In genomic region chr3:8366907-8367658, GRCm38 (mm10) we compare ENCODE assay signal across 14 mouse cellular contexts.
DNase-seq lines count a peak whose midpoint lies in the region; ATAC-seq and TF ChIP-seq lines count a peak whose summit lies in the region.
"Had no signal": no experiment of that assay in that cellular context is flagged by ENCODE, and none has a peak within 500 bp of the region (broad histone marks: within the 10 kb centered on the region; RNA-seq: fewer than 3 reads in every experiment).

No protein-coding gene starts in this region.

- no peaks in the 10 kb centered on the region for H3K36me3 ChIP-seq in intestine, embryonic 16.5 days (ENCODE audit: control insufficient read depth, insufficient read depth, low read length)
- H3K36me3 ChIP-seq in intestine, embryonic 15.5 days: no peaks in the 10 kb centered on the region
- H3K36me3 ChIP-seq in hindbrain, postnatal 0 days (ENCODE audit: insufficient read depth, low read length): no peaks in the 10 kb centered on the region
- H3K36me3 ChIP-seq: kidney, embryonic 15.5 days; liver, embryonic 15.5 days had no signal

- H3K4me3 ChIP-seq in intestine, embryonic 16.5 days (ENCODE audit: low read length): no peak overlapping the region
- H3K4me3 ChIP-seq in intestine, embryonic 15.5 days (replicated peaks): no peak overlapping the region
- H3K4me3 ChIP-seq in hindbrain, postnatal 0 days (ENCODE audit: low read length): no peak overlapping the region
- H3K4me3 ChIP-seq: erythroblast, embryonic 14.5 days; kidney, embryonic 15.5 days; liver, embryonic 15.5 days had no signal

- H3K27me3 ChIP-seq in intestine, embryonic 16.5 days (replicated peaks; ENCODE audit: control insufficient read depth, insufficient read depth, low read length): no peaks in the 10 kb centered on the region
- no peaks in the 10 kb centered on the region for H3K27me3 ChIP-seq in intestine, embryonic 15.5 days (replicated peaks)
- no peaks in the 10 kb centered on the region for H3K27me3 ChIP-seq in hindbrain, postnatal 0 days (ENCODE audit: insufficient read depth, low read length)
- H3K27me3 ChIP-seq: kidney, embryonic 15.5 days; liver, embryonic 15.5 days had no signal

- DNase-seq in right cerebral cortex, postnatal 10 days (ENCODE audit: low spot score in 2 of 2): peak; percentile 19 to 22
- DNase-seq in right cerebral cortex, adult 18-20 months: no peak
- DNase-seq in hindbrain, postnatal 0 days (ENCODE audit: low spot score): peak; percentile 23
- DNase-seq in layer of hippocampus, adult 8-10 months (ENCODE audit: low spot score in 2 of 2): no peak
- DNase-seq in natural killer cell, adult 2 months (ENCODE audit: low spot score in 2 of 2): no peak
- DNase-seq: cerebellum, adult 9-11 months; heart, adult 18-20 months; right cerebral cortex, postnatal 4 days had no signal

- ATAC-seq in intestine, embryonic 16.5 days: peak; percentile 69
- no peak for ATAC-seq in intestine, embryonic 15.5 days
- ATAC-seq in hindbrain, postnatal 0 days: peak; percentile 66; the same call in 1 of the 2 replicates
- no peak for ATAC-seq in erythroid progenitor cell, adult 5-6 weeks (replicated peaks; ENCODE audit: low FRiP score, poor library complexity, severe bottlenecking)

- H3K9ac ChIP-seq in intestine, embryonic 16.5 days (ENCODE audit: low read depth, low read length): no peak overlapping the region
- no peak overlapping the region for H3K9ac ChIP-seq in intestine, embryonic 15.5 days
- H3K9ac ChIP-seq in hindbrain, postnatal 0 days (replicated peaks; ENCODE audit: low read length): no peak overlapping the region
- H3K9ac ChIP-seq: kidney, embryonic 15.5 days; liver, embryonic 15.5 days had no signal

- TF ChIP-seq CTCF in hindbrain, postnatal 0 days (IDR thresholded peaks at IDR 0.05; ENCODE audit: low read depth): no peak

- H3K9me3 ChIP-seq in intestine, embryonic 16.5 days (ENCODE audit: control insufficient read depth, low read length): no peaks in the 10 kb centered on the region
- no peaks in the 10 kb centered on the region for H3K9me3 ChIP-seq in intestine, embryonic 15.5 days
- H3K9me3 ChIP-seq in hindbrain, postnatal 0 days (ENCODE audit: low read length): no peaks in the 10 kb centered on the region
- H3K9me3 ChIP-seq: kidney, embryonic 15.5 days; liver, embryonic 15.5 days had no signal

- 69% methylated on average over 3 of the region's 3 CpGs for WGBS in intestine, embryonic 16.5 days
- WGBS in intestine, embryonic 15.5 days: 73% methylated on average over 3 of the region's 3 CpGs
- WGBS in hindbrain, postnatal 0 days: 61% methylated on average over 3 of the region's 3 CpGs

- H3K4me2 ChIP-seq in intestine, embryonic 16.5 days (ENCODE audit: low read depth, low read length): no peak overlapping the region
- no peak overlapping the region for H3K4me2 ChIP-seq in intestine, embryonic 15.5 days (replicated peaks)
- no peak overlapping the region for H3K4me2 ChIP-seq in hindbrain, postnatal 0 days (ENCODE audit: low read depth, low read length)
- H3K4me2 ChIP-seq: kidney, embryonic 15.5 days; liver, embryonic 15.5 days had no signal

- H3K4me1 ChIP-seq in intestine, embryonic 16.5 days (ENCODE audit: control insufficient read depth, insufficient read depth, low read length): no peaks in the 10 kb centered on the region
- no peaks in the 10 kb centered on the region for H3K4me1 ChIP-seq in intestine, embryonic 15.5 days (replicated peaks)
- no peaks in the 10 kb centered on the region for H3K4me1 ChIP-seq in hindbrain, postnatal 0 days (ENCODE audit: insufficient read depth, low read length)
- H3K4me1 ChIP-seq: kidney, embryonic 15.5 days; liver, embryonic 15.5 days had no signal

- H3K27ac ChIP-seq in intestine, embryonic 16.5 days (ENCODE audit: low read length): no peak overlapping the region
- H3K27ac ChIP-seq in intestine, embryonic 15.5 days: no peak overlapping the region
- H3K27ac ChIP-seq in hindbrain, postnatal 0 days: no peak overlapping the region
- H3K27ac ChIP-seq: kidney, embryonic 15.5 days; liver, embryonic 15.5 days had no signal

Comparison
In these comparisons a context has a peak if more than half of its experiments do, and no peak if none do; other contexts are left out.
1. ATAC-seq: peak in intestine, embryonic 16.5 days (single experiment) and hindbrain, postnatal 0 days (single experiment); none in intestine, embryonic 15.5 days (single experiment) and erythroid progenitor cell, adult 5-6 weeks (single experiment).
2. DNase-seq: peak in right cerebral cortex, postnatal 10 days (2 of 2) and hindbrain, postnatal 0 days (single experiment); none in right cerebral cortex, adult 18-20 months (single experiment), layer of hippocampus, adult 8-10 months (0 of 2) and natural killer cell, adult 2 months (0 of 2).